Mouse (Mus musculus) forelimb bud, embryonic 11.5 days (tissue): ENCODE results near the gene Olfr2.
"Not testable (repeated sequence)": the region's sequence is repeated elsewhere in the genome, so short reads cannot be mapped to it uniquely, and the experiment has no call there.

Source experiments
- DNase-seq: peaks from one replicate; pipeline ENCODE4 v3.0.0-alpha.2; 2012; ENCODE audit warnings: low read depth, low spot score

Gene Olfr2

GRCm38 (mm10) chr7:107005972-107006371 is at the start of gene Olfr2:
TSS of gene Olfr2 (minus strand) at chr7:107006072.
- DNase-seq, result no peak

DNA sequence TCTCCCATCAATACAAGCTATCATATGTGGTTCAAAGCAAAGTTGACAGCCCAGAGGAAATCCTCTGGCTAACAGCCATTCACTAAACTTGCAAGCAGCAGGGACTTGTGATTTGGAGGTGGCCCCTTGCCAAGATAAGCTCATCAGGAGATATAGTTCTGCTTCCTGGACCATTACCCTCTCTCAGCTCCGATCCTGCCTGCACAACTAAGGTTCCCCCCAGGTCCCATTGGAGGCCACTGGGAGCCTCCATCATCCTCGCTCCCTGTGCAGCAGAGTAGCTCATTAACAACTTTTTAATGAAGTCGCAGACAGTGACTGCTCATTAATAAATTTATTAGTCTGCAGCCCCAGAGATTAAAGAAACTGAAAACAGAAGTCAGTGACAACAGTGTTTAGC is 41.7 kb upstream of the Olfr2 start:
- DNase-seq, result no peak

GRCm38 (mm10) chr7:107045833-107046232 is 40.0 kb upstream of the Olfr2 start:
- DNase-seq, result peak; percentile 62

- no peak for DNase-seq
Measured at GRCm38 (mm10) chr7:107044407-107044806, 38.5 kb upstream of the Olfr2 start.

GRCm38 (mm10) chr7:107043136-107043535 is 37.3 kb upstream of the Olfr2 start:
- no peak for DNase-seq

DNA sequence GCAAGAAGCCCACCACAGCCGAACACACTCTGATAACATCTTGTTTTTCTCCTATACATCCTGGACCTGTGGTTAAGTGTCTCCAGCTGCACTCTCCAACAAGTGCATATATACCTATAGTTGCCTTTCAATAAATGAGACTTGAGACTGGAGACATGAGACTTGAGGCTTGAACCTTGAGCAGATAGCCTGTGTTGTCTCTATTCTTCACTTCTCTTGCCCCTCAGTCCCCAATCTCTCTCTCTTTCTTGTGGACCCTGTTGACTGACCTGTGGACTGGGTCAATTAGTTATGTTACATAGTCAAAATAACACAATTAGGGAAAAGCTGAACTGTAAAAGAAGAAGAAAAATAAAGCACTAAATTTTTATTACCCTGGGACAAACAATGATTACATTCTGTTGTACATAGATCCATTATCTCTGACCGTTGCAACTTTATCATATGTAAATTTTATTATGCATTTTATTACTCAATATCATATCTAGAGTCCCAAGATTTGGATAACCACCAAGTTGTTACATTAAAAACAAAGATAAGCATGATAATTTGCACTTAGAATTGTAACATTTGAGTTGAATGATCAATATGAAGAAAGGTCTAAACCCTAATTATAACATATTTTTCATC is 34.2 kb upstream of the Olfr2 start:
- DNase-seq, result no peak

DNA sequence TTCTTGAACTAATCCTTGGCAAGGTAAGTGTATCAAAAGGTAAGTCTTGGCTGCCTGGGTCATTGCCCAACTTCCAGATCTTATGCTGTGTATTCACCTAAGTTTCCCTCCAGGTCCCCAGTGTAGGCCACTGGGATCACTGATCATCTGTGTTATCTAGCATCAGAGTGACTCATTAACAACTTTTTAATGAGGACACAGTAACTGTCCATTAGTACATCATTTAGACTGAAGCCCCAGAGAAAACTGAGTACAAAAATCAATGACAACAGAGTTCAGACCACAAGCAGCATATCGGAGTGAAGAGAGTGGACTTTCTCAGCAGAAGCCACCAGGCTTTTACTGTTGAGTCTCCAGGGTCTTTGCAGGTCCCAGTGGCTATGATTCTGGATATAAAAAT is 25.0 kb upstream of the Olfr2 start, which contains the start of gene Olfr713:
Gene Olfr713 (plus strand): TSS at position 301 of the 400 bp plus-strand sequence.
- no peak for DNase-seq

GRCm38 (mm10) chr7:107004169-107004568 is 1.7 kb downstream of the Olfr2 start:
- no peak for DNase-seq

- no peak for DNase-seq
Measured at GRCm38 (mm10) chr7:107000798-107001197, 5.1 kb downstream of the Olfr2 start.

DNA sequence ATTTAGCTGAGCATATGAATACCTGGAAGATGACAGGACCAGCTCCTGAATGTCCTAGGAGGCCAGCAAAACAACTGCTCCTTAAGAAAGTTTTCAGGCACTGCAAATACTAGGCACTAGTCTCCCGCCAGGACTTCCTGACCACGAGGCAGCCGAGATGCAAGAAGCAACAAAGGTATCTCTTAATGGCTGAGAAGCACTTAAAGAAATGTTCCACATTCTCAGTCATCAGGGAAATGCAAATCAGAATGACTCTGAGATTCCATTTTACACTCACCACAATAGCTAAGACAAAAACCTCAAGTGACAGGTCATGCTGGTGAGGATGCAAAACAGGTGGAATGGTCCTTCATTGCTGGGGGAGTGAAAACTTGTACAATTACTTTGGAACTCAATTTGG is 20.6 kb downstream of the Olfr2 start:
- DNase-seq, result no peak

GRCm38 (mm10) chr7:106975353-106975752 is 30.5 kb downstream of the Olfr2 start, which contains the start of gene Olfr711:
TSS of gene Olfr711 (minus strand) at chr7:106975453.
- no peak for DNase-seq

- DNase-seq, result not testable (repeated sequence)
Measured at GRCm38 (mm10) chr7:106967503-106967902, 38.4 kb downstream of the Olfr2 start.

DNA sequence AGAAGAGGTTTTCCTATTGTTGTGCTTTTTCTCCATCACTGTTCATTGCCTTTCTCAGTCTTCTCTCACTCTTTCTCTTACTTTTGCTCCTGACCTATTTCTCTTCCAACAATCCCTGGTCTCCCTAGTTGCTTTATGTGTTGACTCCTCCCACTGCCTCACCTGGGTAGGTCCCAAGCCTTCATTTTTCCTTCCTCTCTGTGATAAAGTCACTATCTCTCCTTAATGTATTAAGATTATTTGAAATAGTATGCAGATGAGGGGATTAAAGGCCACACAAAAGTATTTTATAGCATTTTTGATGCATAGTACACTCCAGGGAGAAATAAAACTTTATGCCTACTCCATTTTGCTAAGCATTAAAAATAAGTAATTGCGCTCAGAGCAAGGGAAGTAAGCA is 42.0 kb downstream of the Olfr2 start, which contains the start of gene Olfr6:
Gene Olfr6 (minus strand): TSS at position 101 of the 400 bp plus-strand sequence.
- no peak for DNase-seq

DNA sequence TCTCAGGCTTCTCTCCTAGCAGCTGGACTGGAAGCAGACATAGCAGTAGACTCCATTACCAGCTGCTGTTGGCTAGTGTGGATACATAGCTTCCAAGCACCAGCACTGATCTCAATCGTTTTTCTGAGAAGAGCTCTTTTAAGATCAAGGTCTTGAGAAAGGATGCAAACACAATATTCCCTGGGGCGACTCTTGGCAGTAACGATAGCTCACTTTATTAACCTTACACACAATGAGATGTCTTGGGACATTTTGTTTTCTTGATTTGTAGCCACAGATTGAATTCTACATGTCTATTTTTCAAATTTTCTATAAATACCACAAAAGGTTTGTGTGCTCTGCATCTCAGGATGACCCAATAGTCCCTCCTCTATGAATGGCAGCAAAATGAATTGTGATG is 57.7 kb downstream of the Olfr2 start, which contains the start of gene Olfr710:
Gene Olfr710 (minus strand): TSS at position 101 of the 400 bp plus-strand sequence.
- DNase-seq, result no peak
